Mouse (Mus musculus) stomach, postnatal 0 days (tissue): ENCODE data around the gene Tspyl2. TPM values are rescaled to one million over a fixed set of nuclear protein-coding genes. Genes with fewer than 3 reads are reported as not detected.

Experiments used
- ATAC-seq: fragments of 200-750 bp; cut with Nextera tagmentation; 2 replicates; pipeline ENCODE4 v1.8.0; 2017; ENCODE audit not compliant: low FRiP score, low TSS enrichment
- DNase-seq: peaks from one replicate; pipeline ENCODE4 v3.0.0-alpha.2; 2016; ENCODE audit warnings: low spot score
- H3K27ac ChIP-seq: fragments of 300-500 bp; sonication (generic); replicated peaks from 2 replicates; pipeline ENCODE4 v1.5.1; 2014; ENCODE audit warnings: mild to moderate bottlenecking, control low read depth
- H3K27me3 ChIP-seq: fragments of 300-500 bp; sonication (generic); 2 replicates; pipeline ENCODE4 v1.6.1; 2014; ENCODE audit warnings: low read length; ENCODE audit not compliant: control insufficient read depth, insufficient read depth
- H3K36me3 ChIP-seq: fragments of 300-500 bp; sonication (generic); 2 replicates; pipeline ENCODE4 v1.6.1; 2014; ENCODE audit warnings: low read length, mixed read lengths; ENCODE audit not compliant: control insufficient read depth, insufficient read depth
- H3K4me1 ChIP-seq: fragments of 300-500 bp; sonication (generic); replicated peaks from 2 replicates; pipeline ENCODE4 v1.6.1; 2014; ENCODE audit warnings: antibody characterized with exemption; ENCODE audit not compliant: control insufficient read depth, insufficient read depth
- H3K4me2 ChIP-seq: fragments of 300-500 bp; sonication (generic); replicated peaks from 2 replicates; pipeline ENCODE4 v1.6.1; 2014; ENCODE audit warnings: low read depth, mild to moderate bottlenecking, control low read depth, moderate library complexity
- H3K4me3 ChIP-seq: fragments of 300-500 bp; sonication (generic); 2 replicates; pipeline ENCODE4 v1.5.1; 2014; ENCODE audit warnings: low read depth, low read length, control low read depth
- H3K9ac ChIP-seq: fragments of 300-500 bp; sonication (generic); 2 replicates; pipeline ENCODE4 v1.6.1; 2014; ENCODE audit warnings: mild to moderate bottlenecking, low read length, control low read depth, mixed read lengths
- H3K9me3 ChIP-seq: fragments of 300-500 bp; sonication (generic); 2 replicates; pipeline ENCODE4 v1.6.1; 2016; ENCODE audit warnings: low read length; ENCODE audit not compliant: control insufficient read depth
- CTCF ChIP-seq: IDR thresholded peaks from 2 replicates; pipeline ENCODE4 v1.5.1; 2016; ENCODE audit warnings: antibody characterized with exemption, low read depth, mild to moderate bottlenecking, moderate library complexity
- EP300 ChIP-seq: optimal IDR thresholded peaks from 2 replicates; pipeline ENCODE3; 2016; ENCODE audit warnings: antibody characterized with exemption
- WGBS: fragments of 180-500 bp; shearing (Covaris S2); extraction: QIAGEN DNeasy Blood & Tissue Kit; methylation state at CpG from one replicate; pipeline ENCODE4 v1.1.7; 2014; 5-methylcytosine and 5-hydroxymethylcytosine counted together
- polyA plus RNA-seq: library from polyadenylated mRNA; unstranded; fragments of >200 nt; fragmentation: Nextera tagmentation; extraction: Ambion mirVana; gene quantifications from 2 replicates; pipeline ENCODE4 v1.2.1, GENCODE M21; 2015

The Tspyl2 gene
- 12.3 and 12.9 TPM in 2 replicates for polyA plus RNA-seq

DNA sequence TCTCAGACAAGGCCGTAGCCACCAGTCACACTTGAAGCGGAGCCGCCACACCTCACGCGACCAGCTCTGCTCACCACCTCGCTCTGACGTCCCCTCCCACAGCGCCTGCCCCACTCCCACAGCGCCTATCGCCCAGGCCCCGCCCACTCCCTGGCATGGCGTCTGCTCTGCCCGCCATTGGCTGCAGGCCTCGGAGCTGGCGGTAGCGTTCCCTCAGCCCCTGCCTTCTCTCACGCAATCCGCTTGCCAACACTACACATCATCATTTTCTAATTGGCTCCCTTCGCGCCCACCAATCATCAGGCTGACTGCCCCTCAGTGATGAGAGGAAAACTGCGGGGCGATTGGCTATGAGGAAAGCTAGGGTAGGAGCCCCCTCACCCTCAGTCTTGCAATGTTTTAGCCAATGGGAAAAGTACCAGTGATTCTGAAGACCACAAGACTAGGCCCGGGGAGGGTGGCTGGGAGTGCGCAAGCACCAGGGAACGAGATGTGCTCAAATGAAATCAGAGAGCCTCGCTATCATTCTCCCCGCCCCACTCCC lies at the start of gene Tspyl2:
Gene Tspyl2 (minus strand): TSS at position 68 of the 544 bp plus-strand sequence.
- WGBS, result 13% methylated on average over 23 of the region's 27 CpGs
- Histone ChIP-seq H3K4me2 (peak within 1 kb of the TSS; percentile 56), H3K4me3 (peak within 1 kb of the TSS; percentile 60), H3K36me3 (no peaks in the 10 kb centered on the region), H3K27ac (peak within 1 kb of the TSS; percentile 87), H3K27me3 (no peaks in the 10 kb centered on the region; the same call in 1 of the 2 replicates), H3K4me1 (no peaks in the 10 kb centered on the region), H3K9me3 (no peaks in the 10 kb centered on the region), H3K9ac (peak within 1 kb of the TSS; percentile 79)
- ATAC-seq (peak; percentile 98), DNase-seq (peak; percentile 93)
- peak; percentile 73 for TF ChIP-seq EP300
- TF ChIP-seq CTCF, result peak; percentile 9; the same call in 1 of the 2 replicates

DNA sequence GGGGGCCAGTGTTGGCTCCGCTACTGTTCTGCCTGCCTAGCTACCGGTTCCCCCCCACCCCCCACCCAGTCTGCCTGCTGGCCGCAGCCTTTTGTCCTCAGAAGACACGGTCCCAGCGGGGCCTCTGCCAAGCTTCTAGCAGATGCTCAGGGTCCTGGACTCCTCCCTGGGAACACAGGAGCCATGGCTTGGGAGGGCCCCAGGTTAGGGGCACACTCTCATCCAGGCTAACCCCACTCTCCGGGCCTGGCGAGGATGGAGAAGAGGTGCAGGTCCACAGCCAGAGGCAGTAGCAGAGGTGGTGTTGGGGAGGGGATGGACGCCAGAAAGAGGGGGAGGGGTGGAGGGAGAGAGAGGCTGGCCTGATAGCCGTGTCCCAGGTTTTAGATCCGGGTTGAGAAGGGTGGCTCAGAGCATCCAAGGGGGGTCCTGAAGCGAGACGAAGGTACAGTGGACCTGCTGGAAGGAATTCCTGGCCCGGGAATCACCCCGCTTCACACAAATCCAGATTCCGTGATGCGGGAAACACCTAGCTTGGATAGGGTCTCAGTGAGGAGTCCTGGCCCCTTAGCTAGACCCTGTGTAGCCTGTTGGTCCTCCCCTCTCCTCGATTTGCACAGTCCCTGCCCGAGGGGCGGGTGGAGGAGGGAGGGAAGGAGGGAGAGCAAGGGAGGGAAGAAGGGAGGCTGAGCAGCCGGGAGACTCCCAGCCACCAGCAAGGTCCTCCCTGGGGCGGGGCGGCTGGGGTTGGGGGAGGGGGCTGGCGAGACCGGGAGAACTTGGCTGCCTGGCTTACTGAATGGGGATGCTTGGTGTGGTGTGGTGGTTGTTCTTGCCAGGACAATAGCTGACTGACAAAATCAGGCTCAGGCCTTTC lies 26.4 kb upstream of the Tspyl2 start, which contains the start of gene Gpr173:
Gene Gpr173 (minus strand): TSS at position 308 of the 877 bp plus-strand sequence.
- DNase-seq (peak; percentile 58), ATAC-seq (peak; percentile 96)
- WGBS, result 11% methylated on average over 13 of the region's 24 CpGs
- no peaks in the 10 kb centered on the region for H3K4me1 ChIP-seq
- peak within 1 kb of the TSS; percentile 56 for H3K9ac ChIP-seq
- no peaks in the 10 kb centered on the region for H3K27me3 ChIP-seq
- no peak for TF ChIP-seq CTCF
- no peak for TF ChIP-seq EP300
- H3K4me2 ChIP-seq, result peak within 1 kb of the TSS; percentile 49
- H3K4me3 ChIP-seq, result peak within 1 kb of the TSS; percentile 40
- H3K27ac ChIP-seq, result no peak within 1 kb of the TSS
- H3K9me3 ChIP-seq, result no peaks in the 10 kb centered on the region
- no peaks in the 10 kb centered on the region for H3K36me3 ChIP-seq

DNA sequence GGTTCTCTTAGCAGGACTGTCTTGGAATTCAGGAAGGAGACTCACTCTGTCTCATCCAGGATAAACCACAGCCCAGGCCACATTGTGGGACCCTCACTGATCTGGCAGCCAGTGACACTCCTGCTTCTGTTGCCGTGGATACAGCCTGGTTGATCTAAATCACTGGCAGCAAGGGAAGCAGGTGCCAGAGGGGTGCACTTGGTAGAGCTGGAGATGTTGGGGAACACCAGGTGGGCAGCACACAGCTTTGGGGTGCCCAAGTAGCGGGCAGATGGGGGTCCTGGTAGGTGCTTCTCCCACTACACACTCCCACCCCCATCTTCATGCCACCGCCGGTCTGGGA lies 25.8 kb upstream of the Tspyl2 start:
- TF ChIP-seq CTCF (no peak), EP300 (no peak)
- 22% methylated on average over 4 of the region's 4 CpGs for WGBS
- ATAC-seq (peak; percentile 8; the same call in 1 of the 2 replicates), DNase-seq (no peak)
- H3K4me1 ChIP-seq, result no peaks in the 10 kb centered on the region
- peak overlapping the region; percentile 40 for H3K4me3 ChIP-seq
- no peaks in the 10 kb centered on the region for H3K36me3 ChIP-seq
- H3K27ac ChIP-seq, result no peak overlapping the region
- H3K9ac ChIP-seq, result peak overlapping the region; percentile 56; the same call in 1 of the 2 replicates
- no peaks in the 10 kb centered on the region for H3K9me3 ChIP-seq
- H3K4me2 ChIP-seq, result peak overlapping the region; percentile 49
- H3K27me3 ChIP-seq, result no peaks in the 10 kb centered on the region

DNA sequence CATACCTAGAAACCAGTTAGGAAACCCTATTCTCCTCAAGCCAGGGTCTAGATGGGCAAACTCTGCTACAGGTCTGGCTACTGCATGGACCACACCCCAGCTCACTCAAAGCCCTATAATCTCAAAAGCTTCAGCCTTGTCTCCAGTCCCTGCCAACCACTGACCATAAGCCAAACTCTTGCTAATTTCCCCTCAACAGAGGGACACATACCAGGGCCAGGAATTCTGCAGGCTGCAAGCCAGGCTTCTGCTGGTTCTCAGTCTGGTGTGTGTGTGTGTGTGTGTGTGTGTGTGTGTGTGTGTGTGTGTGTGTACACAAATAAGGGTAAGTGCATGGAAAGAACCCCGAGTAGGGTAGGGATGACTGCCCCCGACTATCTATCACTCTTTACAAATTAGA lies 24.2 kb upstream of the Tspyl2 start:
- H3K9ac ChIP-seq, result no peak overlapping the region
- ATAC-seq, result no peak
- no peak overlapping the region for H3K27ac ChIP-seq
- TF ChIP-seq CTCF (no peak), EP300 (no peak)
- DNase-seq, result no peak
- H3K36me3 ChIP-seq, result no peaks in the 10 kb centered on the region
- H3K4me3 ChIP-seq, result no peak overlapping the region
- no peaks in the 10 kb centered on the region for H3K27me3 ChIP-seq
- no peak overlapping the region for H3K4me2 ChIP-seq
- no peaks in the 10 kb centered on the region for H3K9me3 ChIP-seq
- no peaks in the 10 kb centered on the region for H3K4me1 ChIP-seq
- 34% methylated on average over 2 of the region's 2 CpGs for WGBS

DNA sequence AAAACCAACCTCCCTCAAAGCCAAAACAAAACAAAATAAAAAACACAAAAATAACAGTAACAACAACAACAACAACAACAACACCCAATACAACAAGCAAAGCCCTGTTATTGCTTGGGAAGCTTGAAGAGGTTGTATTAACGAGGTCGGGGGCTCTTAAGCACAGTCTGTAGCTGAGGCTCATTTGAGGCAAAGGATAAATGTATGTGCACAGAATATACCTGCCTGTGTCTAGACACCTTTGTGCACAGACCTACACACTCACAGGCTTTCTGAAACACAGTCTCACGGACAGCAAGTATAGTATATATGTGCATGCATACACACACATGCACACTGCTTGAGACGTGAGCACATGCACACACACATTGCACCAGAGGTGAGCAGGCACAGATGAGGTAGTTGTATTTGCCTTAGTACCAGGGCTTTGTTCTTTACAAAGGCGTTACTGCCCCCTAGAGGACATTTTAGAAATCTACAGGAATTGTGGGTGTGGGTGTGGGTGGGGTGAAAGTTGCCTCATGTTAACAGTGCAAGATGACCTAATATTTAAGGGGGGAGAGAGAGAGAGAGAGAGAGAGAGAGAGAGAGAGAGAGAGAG lies 10.4 kb upstream of the Tspyl2 start:
- WGBS, result 22% methylated on average over 5 of the region's 5 CpGs
- Histone ChIP-seq H3K27me3 (no peaks in the 10 kb centered on the region), H3K9ac (no peak overlapping the region), H3K27ac (no peak overlapping the region), H3K4me3 (no peak overlapping the region), H3K4me2 (no peak overlapping the region), H3K9me3 (no peaks in the 10 kb centered on the region), H3K36me3 (no peaks in the 10 kb centered on the region), H3K4me1 (no peaks in the 10 kb centered on the region)
- DNase-seq (peak; percentile 37), ATAC-seq (peak; percentile 87)
- TF ChIP-seq EP300, result no peak
- TF ChIP-seq CTCF, result peak; percentile 76
